Mouse (Mus musculus) cerebellum, postnatal 4 days (tissue): Measurements from ENCODE around the gene Zfp488.

Experiments used
- DNase-seq, 2 experiments: peaks; one replicate each; pipeline ENCODE4 v3.0.0; 2022; ENCODE audit warnings: low spot score in 2 of 2, mixed read lengths in 1 of 2

Gene Zfp488

GRCm38 (mm10) chr14:33978604-33979059 lies at the start of gene Zfp488:
Zfp488 (minus strand) TSS chr14:33978764.
- DNase-seq, result peak in 1 of 2 experiments; percentile 36

GRCm38 (mm10) chr14:34026710-34027109 lies 48.1 kb upstream of the Zfp488 start:
- no peak for DNase-seq

GRCm38 (mm10) chr14:34016938-34017337 lies 38.4 kb upstream of the Zfp488 start:
- DNase-seq, result no peak

- no peak for DNase-seq
These were observed 37.8 kb upstream of the Zfp488 start, which contains the start of gene Gm5460 for GRCm38 (mm10) chr14:34016381-34016780. Gm5460 (plus strand) TSS chr14:34016758.

- DNase-seq, result no peak
These were observed 36.5 kb upstream of the Zfp488 start, which contains the start of gene Gm30083 for GRCm38 (mm10) chr14:34015063-34015462. Gm30083 (minus strand) TSS chr14:34015182.

- peak in 1 of 2 experiments; percentile 10 for DNase-seq
These were observed 23.8 kb upstream of the Zfp488 start for GRCm38 (mm10) chr14:34002358-34002757.

GRCm38 (mm10) chr14:34001445-34001844 lies 22.9 kb upstream of the Zfp488 start:
- peak in 1 of 2 experiments; percentile 6 for DNase-seq

GRCm38 (mm10) chr14:34000076-34000475 lies 21.5 kb upstream of the Zfp488 start:
- DNase-seq, result no peak

GRCm38 (mm10) chr14:33997427-33997826 lies 18.9 kb upstream of the Zfp488 start:
- DNase-seq, result peak in 1 of 2 experiments; percentile 10

GRCm38 (mm10) chr14:33993521-33994289 lies 15.1 kb upstream of the Zfp488 start:
- DNase-seq, result peak in 1 of 2 experiments; percentile 16

- DNase-seq, result peak in 1 of 2 experiments; percentile 11
These were observed 14.5 kb upstream of the Zfp488 start for GRCm38 (mm10) chr14:33993051-33993450.

- peak in 1 of 2 experiments; percentile 7 for DNase-seq
These were observed 13.4 kb upstream of the Zfp488 start for GRCm38 (mm10) chr14:33991971-33992370.

GRCm38 (mm10) chr14:33989201-33989600 lies 10.6 kb upstream of the Zfp488 start:
- DNase-seq, result no peak

GRCm38 (mm10) chr14:33977748-33978147 lies 816 bp downstream of the Zfp488 start:
- DNase-seq, result no peak

GRCm38 (mm10) chr14:33974752-33975151 lies 3.8 kb downstream of the Zfp488 start:
- DNase-seq, result no peak

- no peak for DNase-seq
These were observed 5.9 kb downstream of the Zfp488 start for GRCm38 (mm10) chr14:33972679-33973078.

- no peak for DNase-seq
These were observed 12.9 kb downstream of the Zfp488 start for GRCm38 (mm10) chr14:33965675-33966074.

GRCm38 (mm10) chr14:33959341-33959740 lies 19.2 kb downstream of the Zfp488 start:
- DNase-seq, result peak in 1 of 2 experiments; percentile 57

GRCm38 (mm10) chr14:33958841-33959240 lies 19.7 kb downstream of the Zfp488 start:
- no peak for DNase-seq

- no peak for DNase-seq
These were observed 20.4 kb downstream of the Zfp488 start for GRCm38 (mm10) chr14:33958186-33958585.

- DNase-seq, result no peak
These were observed 22.5 kb downstream of the Zfp488 start for GRCm38 (mm10) chr14:33956055-33956454.

GRCm38 (mm10) chr14:33953761-33954160 lies 24.8 kb downstream of the Zfp488 start, which contains the start of gene Rbp3:
Rbp3 (plus strand) TSS chr14:33954003.
- no peak for DNase-seq
